Mouse (Mus musculus): Measurements from ENCODE around the gene Lcp1. TPM values are rescaled to one million over a fixed set of nuclear protein-coding genes. Genes with fewer than 3 reads are reported as not detected.
A peak's percentile ranks its signal among the peaks of the same experiment; 100 is the strongest.

Lcp1 gene
- polyA plus RNA-seq, 1 experiment: 71.2 TPM

GRCm38 (mm10) chr14:75238054-75238692, 107.3 kb downstream of the Lcp1 start:
- no peak for DNase-seq
- Histone ChIP-seq H3K27me3 (ENCODE audit: control insufficient read depth, insufficient read depth, low read length) (no peaks in the 10 kb centered on the region), H3K4me1 (replicated peaks; ENCODE audit: control insufficient read depth, insufficient read depth, low read length) (no peaks in the 10 kb centered on the region), H3K4me3 (ENCODE audit: control insufficient read depth, insufficient read depth, low read length) (no peak overlapping the region), H3K36me3 (ENCODE audit: control insufficient read depth, insufficient read depth, low read length) (no peaks in the 10 kb centered on the region), H3K27ac (ENCODE audit: control insufficient read depth, insufficient read depth, low read length) (no peak overlapping the region)
- no peak for TF ChIP-seq POLR2A (IDR thresholded peaks at IDR 0.05; ENCODE audit: control insufficient read depth, extremely low read depth, insufficient read depth, low read length, poor library complexity)
- no peak for TF ChIP-seq CTCF (IDR thresholded peaks at IDR 0.05; ENCODE audit: borderline replicate concordance, control insufficient read depth, extremely low read depth, insufficient read depth, low read length, poor library complexity)
- 46% methylated on average over 6 of the region's 6 CpGs for WGBS

GRCm38 (mm10) chr14:75242087-75242486, 111.2 kb downstream of the Lcp1 start, which contains the start of gene Cpb2:
TSS of gene Cpb2 (plus strand) at chr14:75242287.
- Histone ChIP-seq H3K4me3 (ENCODE audit: control insufficient read depth, insufficient read depth, low read length) (no peak within 1 kb of the TSS), H3K27me3 (ENCODE audit: control insufficient read depth, insufficient read depth, low read length) (no peaks in the 10 kb centered on the region), H3K4me1 (replicated peaks; ENCODE audit: control insufficient read depth, insufficient read depth, low read length) (no peaks in the 10 kb centered on the region), H3K27ac (ENCODE audit: control insufficient read depth, insufficient read depth, low read length) (no peak within 1 kb of the TSS), H3K36me3 (ENCODE audit: control insufficient read depth, insufficient read depth, low read length) (no peaks in the 10 kb centered on the region)
- no peak for DNase-seq
- WGBS: 94% methylated on average over 5 of the region's 5 CpGs
- TF ChIP-seq CTCF (IDR thresholded peaks at IDR 0.05; ENCODE audit: borderline replicate concordance, control insufficient read depth, extremely low read depth, insufficient read depth, low read length, poor library complexity): no peak
- no peak for TF ChIP-seq POLR2A (IDR thresholded peaks at IDR 0.05; ENCODE audit: control insufficient read depth, extremely low read depth, insufficient read depth, low read length, poor library complexity)

- H3K36me3 ChIP-seq (ENCODE audit: control insufficient read depth, insufficient read depth, low read length): no peaks in the 10 kb centered on the region
- WGBS: 93% methylated on average over 11 of the region's 11 CpGs
- no peaks in the 10 kb centered on the region for H3K27me3 ChIP-seq (ENCODE audit: control insufficient read depth, insufficient read depth, low read length)
- H3K4me3 ChIP-seq (ENCODE audit: control insufficient read depth, insufficient read depth, low read length): no peak overlapping the region
- no peak overlapping the region for H3K27ac ChIP-seq (ENCODE audit: control insufficient read depth, insufficient read depth, low read length)
- DNase-seq: no peak
- H3K4me1 ChIP-seq (replicated peaks; ENCODE audit: control insufficient read depth, insufficient read depth, low read length): no peaks in the 10 kb centered on the region
- no peak for TF ChIP-seq CTCF (IDR thresholded peaks at IDR 0.05; ENCODE audit: borderline replicate concordance, control insufficient read depth, extremely low read depth, insufficient read depth, low read length, poor library complexity)
- no peak for TF ChIP-seq POLR2A (IDR thresholded peaks at IDR 0.05; ENCODE audit: control insufficient read depth, extremely low read depth, insufficient read depth, low read length, poor library complexity)
These were observed 115.4 kb downstream of the Lcp1 start for GRCm38 (mm10) chr14:75246024-75247000.

GRCm38 (mm10) chr14:75250432-75250831, 119.5 kb downstream of the Lcp1 start:
- H3K36me3 ChIP-seq (ENCODE audit: control insufficient read depth, insufficient read depth, low read length): no peaks in the 10 kb centered on the region
- whole genome bisulfite sequencing: 93% methylated on average over 3 of the region's 3 CpGs

GRCm38 (mm10) chr14:75256521-75256920, 125.6 kb downstream of the Lcp1 start:
- peak; percentile 11 for DNase-seq
- WGBS: 55% methylated on average over 5 of the region's 5 CpGs
- Histone ChIP-seq H3K4me1 (replicated peaks; ENCODE audit: control insufficient read depth, insufficient read depth, low read length) (no peaks in the 10 kb centered on the region), H3K36me3 (ENCODE audit: control insufficient read depth, insufficient read depth, low read length) (no peaks in the 10 kb centered on the region), H3K27me3 (ENCODE audit: control insufficient read depth, insufficient read depth, low read length) (no peaks in the 10 kb centered on the region), H3K27ac (ENCODE audit: control insufficient read depth, insufficient read depth, low read length) (no peak overlapping the region), H3K4me3 (ENCODE audit: control insufficient read depth, insufficient read depth, low read length) (no peak overlapping the region)
- TF ChIP-seq POLR2A (IDR thresholded peaks at IDR 0.05; ENCODE audit: control insufficient read depth, extremely low read depth, insufficient read depth, low read length, poor library complexity): no peak
- 0 out of 2 replicates have a peak, but pooled peaks have one; percentile 25 for TF ChIP-seq CTCF (IDR thresholded peaks at IDR 0.05; ENCODE audit: borderline replicate concordance, control insufficient read depth, extremely low read depth, insufficient read depth, low read length, poor library complexity)

More at GRCm38 (mm10) chr14:75250432-75250831, 119.5 kb downstream of the Lcp1 start:
- Histone ChIP-seq H3K27me3 (ENCODE audit: control insufficient read depth, insufficient read depth, low read length) (no peaks in the 10 kb centered on the region), H3K4me3 (ENCODE audit: control insufficient read depth, insufficient read depth, low read length) (no peak overlapping the region), H3K4me1 (replicated peaks; ENCODE audit: control insufficient read depth, insufficient read depth, low read length) (no peaks in the 10 kb centered on the region), H3K27ac (ENCODE audit: control insufficient read depth, insufficient read depth, low read length) (no peak overlapping the region)
- TF ChIP-seq POLR2A (IDR thresholded peaks at IDR 0.05; ENCODE audit: control insufficient read depth, extremely low read depth, insufficient read depth, low read length, poor library complexity) (no peak), CTCF (IDR thresholded peaks at IDR 0.05; ENCODE audit: borderline replicate concordance, control insufficient read depth, extremely low read depth, insufficient read depth, low read length, poor library complexity) (no peak)
- DNase-seq: no peak

GRCm38 (mm10) chr14:75269531-75269930, 138.6 kb downstream of the Lcp1 start:
- no peak overlapping the region for H3K27ac ChIP-seq (ENCODE audit: control insufficient read depth, insufficient read depth, low read length)
- DNase-seq: no peak
- TF ChIP-seq POLR2A (IDR thresholded peaks at IDR 0.05; ENCODE audit: control insufficient read depth, extremely low read depth, insufficient read depth, low read length, poor library complexity) (no peak), CTCF (IDR thresholded peaks at IDR 0.05; ENCODE audit: borderline replicate concordance, control insufficient read depth, extremely low read depth, insufficient read depth, low read length, poor library complexity) (no peak)
- no peak overlapping the region for H3K4me3 ChIP-seq (ENCODE audit: control insufficient read depth, insufficient read depth, low read length)
- H3K4me1 ChIP-seq (replicated peaks; ENCODE audit: control insufficient read depth, insufficient read depth, low read length): no peaks in the 10 kb centered on the region
- H3K27me3 ChIP-seq (ENCODE audit: control insufficient read depth, insufficient read depth, low read length): no peaks in the 10 kb centered on the region
- H3K36me3 ChIP-seq (ENCODE audit: control insufficient read depth, insufficient read depth, low read length): no peaks in the 10 kb centered on the region
- WGBS: 88% methylated on average over 5 of the region's 5 CpGs
